Mouse (Mus musculus): Measurements from ENCODE around the gene Olfr592.
"Not testable (repeated sequence)": the region's sequence is repeated elsewhere in the genome, so short reads cannot be mapped to it uniquely, and the experiment has no call there.

Olfr592 gene

DNA sequence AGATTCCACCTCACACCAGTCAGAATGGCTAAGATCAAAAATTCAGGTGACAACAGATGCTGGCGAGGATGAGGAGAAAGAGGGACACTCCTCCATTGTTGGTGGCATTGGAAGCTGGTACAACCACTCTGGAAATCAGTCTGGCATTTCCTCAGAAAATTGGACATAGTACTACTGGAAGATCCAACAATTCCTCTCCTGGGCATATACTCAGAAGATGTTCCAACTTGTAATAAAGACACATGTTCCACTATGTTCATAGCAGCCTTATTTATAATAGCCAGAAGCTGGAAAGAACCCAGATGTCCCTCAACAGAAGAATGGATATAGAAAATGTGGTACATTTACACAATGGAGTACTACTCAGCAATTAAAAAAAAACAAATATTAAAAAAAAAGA, at the start of gene Olfr592:
Gene Olfr592, plus strand, starts transcription at position 301 of the 400 bp plus-strand sequence.
- DNase-seq (ENCODE audit: low read depth in 1 of 2, low spot score in 2 of 2): not testable (repeated sequence)

GRCm38 (mm10) chr7:103140579-103140978, 44.0 kb upstream of the Olfr592 start, which contains the start of gene Olfr588-ps1:
Gene Olfr588-ps1, plus strand, starts transcription at chr7:103140879.
- DNase-seq (ENCODE audit: low read depth in 1 of 2, low spot score in 2 of 2): no peak

DNA sequence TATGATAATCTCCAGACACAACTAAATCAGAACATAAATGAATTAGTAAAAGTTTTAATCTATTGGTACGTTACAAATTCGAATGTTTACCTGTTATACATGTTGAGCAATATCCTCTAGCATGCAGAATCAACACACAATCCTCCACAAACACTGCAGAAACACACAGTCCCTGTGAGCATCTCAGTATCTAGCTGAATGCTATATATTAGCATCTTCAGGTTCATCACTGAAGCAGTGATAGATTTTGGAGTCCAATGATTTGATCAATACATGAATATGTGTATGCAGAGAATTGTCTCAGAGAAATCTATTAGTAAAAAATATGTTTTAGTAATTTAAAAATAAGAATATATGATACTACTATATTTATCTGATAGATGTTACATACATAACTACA, 28.3 kb upstream of the Olfr592 start, which contains the start of gene Olfr589:
Gene Olfr589, minus strand, starts transcription at position 101 of the 400 bp plus-strand sequence.
- no peak for DNase-seq (ENCODE audit: low read depth in 1 of 2, low spot score in 2 of 2)

DNA sequence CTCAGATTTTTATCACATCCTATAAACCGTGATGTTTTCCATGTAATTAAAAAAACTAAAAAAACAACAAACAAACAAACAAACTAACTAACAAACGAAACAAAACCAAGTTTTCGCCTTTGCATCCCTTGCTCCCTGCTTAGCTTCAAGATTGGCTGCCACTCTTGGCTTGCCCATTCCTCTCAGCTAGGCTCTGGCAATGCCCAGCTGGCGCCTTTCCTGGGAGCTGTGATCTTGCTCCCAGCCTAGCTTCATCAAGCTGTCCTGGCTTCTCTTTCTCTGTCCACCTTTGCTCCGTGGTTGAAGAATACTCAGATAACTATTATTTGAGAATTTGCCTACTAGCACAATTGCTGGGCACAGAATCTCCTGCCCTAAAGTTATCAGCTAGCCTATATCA, 14.9 kb upstream of the Olfr592 start:
- DNase-seq (ENCODE audit: low read depth in 1 of 2, low spot score in 2 of 2): no peak

DNA sequence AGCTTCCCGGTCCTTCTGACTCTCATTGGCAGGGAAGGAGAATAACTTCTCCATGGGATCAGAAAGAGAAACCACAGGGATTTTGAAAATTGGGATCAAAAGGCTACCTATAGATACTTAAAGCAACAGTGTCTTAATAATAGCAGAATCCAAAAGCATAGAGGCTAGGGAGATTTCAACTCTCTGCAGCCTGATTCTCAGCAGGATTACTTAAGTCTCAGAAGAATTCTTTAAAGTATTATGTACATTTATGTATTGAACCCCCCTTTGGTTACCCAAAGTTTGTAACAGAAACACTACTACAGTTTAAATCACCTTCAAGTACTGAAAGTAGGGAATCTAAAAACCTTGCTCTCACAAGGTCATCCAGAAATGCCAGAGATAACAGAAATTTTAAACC, 6.4 kb upstream of the Olfr592 start, which contains the start of gene Olfr591:
Gene Olfr591, minus strand, starts transcription at position 101 of the 400 bp plus-strand sequence.
- no peak for DNase-seq (ENCODE audit: low read depth in 1 of 2, low spot score in 2 of 2)

- DNase-seq (ENCODE audit: low read depth in 1 of 2, low spot score in 2 of 2): no peak
Observed at GRCm38 (mm10) chr7:103211562-103211961, 27.0 kb downstream of the Olfr592 start, which contains the start of gene Olfr593. Gene Olfr593, plus strand, starts transcription at chr7:103211862.

GRCm38 (mm10) chr7:103212050-103212449, 27.4 kb downstream of the Olfr592 start:
- DNase-seq (ENCODE audit: low read depth in 1 of 2, low spot score in 2 of 2): not testable (repeated sequence)

GRCm38 (mm10) chr7:103216696-103217095, 32.1 kb downstream of the Olfr592 start, which contains the start of gene Olfr594:
Gene Olfr594, plus strand, starts transcription at chr7:103216996.
- DNase-seq (ENCODE audit: low read depth in 1 of 2, low spot score in 2 of 2): no peak

Data from monocyte, adult 2 months (primary cell).